Mouse (Mus musculus) cortical plate, adult 2 months (tissue): ENCODE measurements around the gene Stx5a.

Experiments
- CTCF ChIP-seq: fragments of 200-500 bp; IDR thresholded peaks from 2 replicates; pipeline ENCODE4 v1.5.1; 2011; ENCODE audit warnings: mild to moderate bottlenecking, control low read depth, low read length; ENCODE audit not compliant: insufficient read depth; ENCODE audit errors: extremely low read depth
- POLR2A ChIP-seq: fragments of 200-500 bp; IDR thresholded peaks from 2 replicates; pipeline ENCODE4 v1.6.1; 2011; ENCODE audit warnings: mild to moderate bottlenecking, low read length, control low read depth; ENCODE audit not compliant: insufficient read depth; ENCODE audit errors: extremely low read depth

- TF ChIP-seq CTCF (no peak), POLR2A (no peak)
These were observed 26.3 kb upstream of the Stx5a start for GRCm38 (mm10) chr19:8714653-8715481.
